Comparison of ENCODE assay signal across 8 mouse cellular contexts in the genomic region with DNA sequence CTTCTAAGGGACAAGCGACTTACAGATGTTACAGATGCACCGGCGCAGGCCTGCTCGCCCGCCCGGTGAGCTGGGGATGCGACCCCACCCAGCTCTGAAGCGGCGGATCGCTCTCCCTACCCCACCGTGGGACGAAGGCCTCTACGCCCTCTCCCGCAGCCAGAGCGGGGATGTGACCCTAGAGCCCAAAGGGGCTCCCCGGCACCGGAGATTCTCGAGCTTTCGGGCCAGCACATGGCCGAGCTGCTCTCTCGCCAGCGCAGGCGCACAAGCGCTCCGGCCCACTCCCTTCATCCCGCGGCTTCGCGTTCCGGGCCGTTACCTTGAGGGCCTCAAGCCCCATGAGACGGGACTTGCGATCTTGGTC. TPM values are rescaled to one million over a fixed set of nuclear protein-coding genes. Genes with fewer than 3 reads are reported as not detected.
DNase-seq lines count a peak whose midpoint lies in the region; ATAC-seq and TF ChIP-seq lines count a peak whose summit lies in the region.

No protein-coding gene starts in this region.

- H3K4me1 ChIP-seq in heart, embryonic 15.5 days (replicated peaks), result peaks cover 31% of the 10 kb centered on the region
- peaks cover 22% of the 10 kb centered on the region for H3K4me1 ChIP-seq in hindbrain, embryonic 14.5 days (replicated peaks; ENCODE audit: control insufficient read depth, insufficient read depth, low read length)
- peaks cover 34% of the 10 kb centered on the region for H3K4me1 ChIP-seq in midbrain, embryonic 13.5 days (replicated peaks)

- H3K36me3 ChIP-seq in heart, embryonic 15.5 days, result 0 out of 2 replicates have a peak, but pooled peaks cover 2% of the 10 kb centered on the region
- H3K36me3 ChIP-seq in hindbrain, embryonic 14.5 days (replicated peaks; ENCODE audit: control insufficient read depth, insufficient read depth), result peaks cover 17% of the 10 kb centered on the region
- H3K36me3 ChIP-seq in midbrain, embryonic 13.5 days, result peaks cover 20% of the 10 kb centered on the region

- no peak for TF ChIP-seq CTCF in Patski (IDR thresholded peaks at IDR 0.05)

- H3K9ac ChIP-seq in heart, embryonic 15.5 days, result peak overlapping the region; percentile 80
- H3K9ac ChIP-seq in hindbrain, embryonic 14.5 days, result peak overlapping the region; percentile 89
- peak overlapping the region; percentile 96 for H3K9ac ChIP-seq in midbrain, embryonic 13.5 days (replicated peaks)

- peak overlapping the region; percentile 78 for H3K4me2 ChIP-seq in heart, embryonic 15.5 days
- H3K4me2 ChIP-seq in hindbrain, embryonic 14.5 days (replicated peaks), result peak overlapping the region; percentile 75
- peak overlapping the region; percentile 99 for H3K4me2 ChIP-seq in midbrain, embryonic 13.5 days (replicated peaks)

- no peaks in the 10 kb centered on the region for H3K9me3 ChIP-seq in heart, embryonic 15.5 days (replicated peaks)
- no peaks in the 10 kb centered on the region for H3K9me3 ChIP-seq in hindbrain, embryonic 14.5 days (ENCODE audit: control insufficient read depth, low read length)
- no peaks in the 10 kb centered on the region for H3K9me3 ChIP-seq in midbrain, embryonic 13.5 days

- no peak for DNase-seq in heart, adult 9 months (ENCODE audit: low spot score in 2 of 2)
- DNase-seq in Patski (ENCODE audit: low read depth, low spot score), result no peak
- no peak for DNase-seq in hindbrain, embryonic 14.5 days (ENCODE audit: low spot score)
- no peak for DNase-seq in thymus, postnatal 10 days (ENCODE audit: low spot score in 2 of 2)
- no peak for DNase-seq in right cerebral cortex, postnatal 10 days (ENCODE audit: low spot score in 2 of 2)
- no peak for DNase-seq in thymus, postnatal 36 days

- CTCF ChIA-PET in Patski (lab: Charles Lee), result no interaction called here

- no peaks in the 10 kb centered on the region for H3K27me3 ChIP-seq in heart, embryonic 15.5 days
- no peaks in the 10 kb centered on the region for H3K27me3 ChIP-seq in Patski
- no peaks in the 10 kb centered on the region for H3K27me3 ChIP-seq in hindbrain, embryonic 14.5 days (ENCODE audit: control insufficient read depth, insufficient read depth, low read length)
- H3K27me3 ChIP-seq in midbrain, embryonic 13.5 days, result no peaks in the 10 kb centered on the region

- in situ Hi-C loops in Patski (cut with MboI; ENCODE audit: low pct_unique_long_range_greater_than_20kb), result loop anchor here (25.0 kb wide), 2 partner anchors 636 to 1136 kb away; partner anchors contain the start of gene Sema5a

- H3K27ac ChIP-seq in heart, embryonic 15.5 days, result peak overlapping the region; percentile 74
- H3K27ac ChIP-seq in hindbrain, embryonic 14.5 days, result peak overlapping the region; percentile 93
- peak overlapping the region; percentile 78 for H3K27ac ChIP-seq in midbrain, embryonic 13.5 days

- WGBS in heart, embryonic 15.5 days, result under 1% methylated on average over 33 of the region's 33 CpGs
- under 1% methylated on average over 33 of the region's 33 CpGs for WGBS in hindbrain, embryonic 14.5 days
- 0% methylated on average over 33 of the region's 33 CpGs for WGBS in midbrain, embryonic 13.5 days

- peak; percentile 68 for ATAC-seq in heart, embryonic 15.5 days (replicated peaks; ENCODE audit: insufficient number of reproducible peaks, insufficient read depth, low FRiP score, low read depth)
- ATAC-seq in Patski, result peak; percentile 79
- peak; percentile 82 for ATAC-seq in hindbrain, embryonic 14.5 days (ENCODE audit: low FRiP score)
- peak; percentile 81 for ATAC-seq in midbrain, embryonic 13.5 days

- peak overlapping the region; percentile 76 for H3K4me3 ChIP-seq in heart, embryonic 15.5 days
- H3K4me3 ChIP-seq in hindbrain, embryonic 14.5 days (replicated peaks; ENCODE audit: low read length), result peak overlapping the region; percentile 75
- peak overlapping the region; percentile 92 for H3K4me3 ChIP-seq in midbrain, embryonic 13.5 days (replicated peaks)

- POLR2A ChIA-PET in Patski (lab: Charles Lee), result interaction anchor here (1.1 to 1.9 kb wide), 2 partner anchors 8 to 10 kb away, joined by 4 to 6 read pairs; no protein-coding TSS in a partner anchor

RNA-seq across cellular contexts. Expression of gene Cct5, which starts 0.3 kb away (rescaled TPM):
- polyA plus RNA-seq in heart, embryonic 15.5 days (2015; fragmentation: Nextera tagmentation; extraction: Ambion mirVana), result 312 and 334 TPM in 2 replicates
- polyA plus RNA-seq in Patski (2021), result 407 TPM
- polyA plus RNA-seq in hindbrain, embryonic 14.5 days (2014; fragmentation: Nextera tagmentation; extraction: Ambion mirVana), result 521 and 542 TPM in 2 replicates
- polyA plus RNA-seq in midbrain, embryonic 13.5 days (2015; fragmentation: Nextera tagmentation; extraction: Ambion mirVana), result 540 and 561 TPM in 2 replicates

RNA-seq across cellular contexts. Expression of gene Fam173b, which starts 0.4 kb away (rescaled TPM):
- polyA plus RNA-seq in heart, embryonic 15.5 days (2015; fragmentation: Nextera tagmentation; extraction: Ambion mirVana), result 14.0 and 14.9 TPM in 2 replicates
- 13.3 TPM for polyA plus RNA-seq in Patski (2021)
- polyA plus RNA-seq in hindbrain, embryonic 14.5 days (2014; fragmentation: Nextera tagmentation; extraction: Ambion mirVana), result 10.5 and 12.1 TPM in 2 replicates
- polyA plus RNA-seq in midbrain, embryonic 13.5 days (2015; fragmentation: Nextera tagmentation; extraction: Ambion mirVana), result 11.0 and 11.6 TPM in 2 replicates

RNA-seq across cellular contexts. Expression of gene Cmbl, which starts 36.1 kb away (rescaled TPM):
- 9.5 and 9.9 TPM in 2 replicates for polyA plus RNA-seq in heart, embryonic 15.5 days (2015; fragmentation: Nextera tagmentation; extraction: Ambion mirVana)
- polyA plus RNA-seq in Patski (2021), result 0.51 TPM
- polyA plus RNA-seq in hindbrain, embryonic 14.5 days (2014; fragmentation: Nextera tagmentation; extraction: Ambion mirVana), result 8.8 and 9.1 TPM in 2 replicates
- 3.1 and 4.0 TPM in 2 replicates for polyA plus RNA-seq in midbrain, embryonic 13.5 days (2015; fragmentation: Nextera tagmentation; extraction: Ambion mirVana)
